Mouse (Mus musculus) MEL-GATA-1-ER (cell line): ENCODE measurements around the gene Ppp1r11.
"Not testable (repeated sequence)": the region's sequence is repeated elsewhere in the genome, so short reads cannot be mapped to it uniquely, and the experiment has no call there.

Experiments
- DNase-seq: peaks from one replicate; pipeline ENCODE4 v3.0.0-alpha.2; 2012; ENCODE audit warnings: low read depth; ENCODE audit errors: extremely low read depth

Ppp1r11 gene

GRCm38 (mm10) chr17:36950981-36951947, at the start of gene Ppp1r11:
Gene Ppp1r11 (minus strand): TSS chr17:36951741.
- peak; percentile 96 for DNase-seq

- no peak for DNase-seq
Measured at GRCm38 (mm10) chr17:37000863-37001262, 49.3 kb upstream of the Ppp1r11 start, which contains the start of gene Zfp57. Gene Zfp57 (plus strand): TSS chr17:37001163.

- DNase-seq, result no peak
Measured at GRCm38 (mm10) chr17:36998477-36998876, 46.9 kb upstream of the Ppp1r11 start.

GRCm38 (mm10) chr17:36997033-36997735, 45.6 kb upstream of the Ppp1r11 start:
- peak; percentile 43 for DNase-seq

GRCm38 (mm10) chr17:36995448-36995847, 43.9 kb upstream of the Ppp1r11 start:
- no peak for DNase-seq

- no peak for DNase-seq
Measured at GRCm38 (mm10) chr17:36994528-36994927, 43.0 kb upstream of the Ppp1r11 start.

- DNase-seq, result no peak
Measured at GRCm38 (mm10) chr17:36993770-36994325, 42.3 kb upstream of the Ppp1r11 start.

GRCm38 (mm10) chr17:36992336-36993104, 41.0 kb upstream of the Ppp1r11 start:
- DNase-seq, result peak; percentile 63

GRCm38 (mm10) chr17:36990630-36991029, 39.1 kb upstream of the Ppp1r11 start:
- DNase-seq, result not testable (repeated sequence)

- DNase-seq, result no peak
Measured at GRCm38 (mm10) chr17:36989437-36989836, 37.9 kb upstream of the Ppp1r11 start, which contains the start of gene H2-M5. Gene H2-M5 (minus strand): TSS chr17:36989537.

GRCm38 (mm10) chr17:36988475-36988874, 36.9 kb upstream of the Ppp1r11 start:
- DNase-seq, result no peak

GRCm38 (mm10) chr17:36982253-36983155, 31.0 kb upstream of the Ppp1r11 start:
- no peak for DNase-seq

- DNase-seq, result no peak
Measured at GRCm38 (mm10) chr17:36981845-36982244, 30.3 kb upstream of the Ppp1r11 start.

GRCm38 (mm10) chr17:36981221-36981813, 29.8 kb upstream of the Ppp1r11 start, which contains the start of gene 2410137M14Rik:
Gene 2410137M14Rik (minus strand): TSS chr17:36981237.
- DNase-seq, result no peak

GRCm38 (mm10) chr17:36973271-36973787, 21.8 kb upstream of the Ppp1r11 start:
- no peak for DNase-seq

GRCm38 (mm10) chr17:36972791-36973190, 21.2 kb upstream of the Ppp1r11 start:
- DNase-seq, result no peak

GRCm38 (mm10) chr17:36971172-36971850, 19.8 kb upstream of the Ppp1r11 start:
- DNase-seq, result no peak

GRCm38 (mm10) chr17:36970316-36970890, 18.9 kb upstream of the Ppp1r11 start:
- no peak for DNase-seq
